Mouse (Mus musculus) telencephalon, adult 2 months (tissue): ENCODE results near the gene Zscan20.
"Not testable (repeated sequence)": the region's sequence is repeated elsewhere in the genome, so short reads cannot be mapped to it uniquely, and the experiment has no call there.

ENCODE experiments used
- DNase-seq: peaks from one replicate; pipeline ENCODE4 v3.0.0-alpha.2; 2011; ENCODE audit warnings: low read depth, low spot score

Zscan20 gene

GRCm38 (mm10) chr4:128615761-128616160 lies 5.9 kb upstream of the Zscan20 start:
- DNase-seq: no peak

DNA sequence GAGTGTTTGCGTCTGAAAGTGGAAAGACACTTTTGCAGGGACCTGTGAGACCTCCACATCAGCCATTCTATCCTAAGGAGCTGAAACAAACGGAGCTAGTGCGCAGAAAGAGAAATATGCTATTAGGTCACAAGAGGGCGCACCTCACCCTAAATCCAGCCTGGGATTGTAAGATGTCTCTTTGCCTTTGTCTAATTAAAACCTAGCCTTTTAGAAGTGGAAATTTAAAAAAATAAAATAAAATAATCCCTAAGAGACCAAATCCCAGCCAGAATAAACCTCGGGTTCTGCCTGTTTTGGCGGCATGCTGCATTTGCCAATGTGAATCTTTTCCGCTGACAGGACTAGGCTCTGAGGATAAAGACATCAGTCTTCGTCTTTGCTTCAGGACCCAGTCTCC lies 3.4 kb upstream of the Zscan20 start:
- peak; percentile 60 for DNase-seq

DNA sequence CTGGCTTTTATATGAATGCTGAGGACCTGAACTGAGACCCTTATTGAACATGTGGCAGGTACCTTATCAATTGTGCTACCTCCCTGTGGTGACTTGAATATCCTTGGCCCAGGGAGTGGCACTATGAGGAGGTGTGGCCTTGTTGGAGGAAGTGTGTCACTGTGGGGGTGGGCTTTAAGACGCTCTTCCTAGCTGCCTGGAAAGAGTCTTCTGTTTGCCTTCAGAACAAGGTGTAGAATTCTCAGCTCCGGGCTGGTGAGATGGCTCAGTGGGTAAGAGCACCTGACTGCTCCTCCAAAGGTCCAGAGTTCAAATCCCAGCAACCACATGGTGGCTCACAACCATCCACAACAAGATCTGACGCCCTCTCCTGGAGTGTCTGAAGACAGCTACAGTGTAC lies 1.8 kb upstream of the Zscan20 start:
- DNase-seq: not testable (repeated sequence)

- DNase-seq: no peak
These were observed 808 bp upstream of the Zscan20 start for GRCm38 (mm10) chr4:128610706-128611105.

DNA sequence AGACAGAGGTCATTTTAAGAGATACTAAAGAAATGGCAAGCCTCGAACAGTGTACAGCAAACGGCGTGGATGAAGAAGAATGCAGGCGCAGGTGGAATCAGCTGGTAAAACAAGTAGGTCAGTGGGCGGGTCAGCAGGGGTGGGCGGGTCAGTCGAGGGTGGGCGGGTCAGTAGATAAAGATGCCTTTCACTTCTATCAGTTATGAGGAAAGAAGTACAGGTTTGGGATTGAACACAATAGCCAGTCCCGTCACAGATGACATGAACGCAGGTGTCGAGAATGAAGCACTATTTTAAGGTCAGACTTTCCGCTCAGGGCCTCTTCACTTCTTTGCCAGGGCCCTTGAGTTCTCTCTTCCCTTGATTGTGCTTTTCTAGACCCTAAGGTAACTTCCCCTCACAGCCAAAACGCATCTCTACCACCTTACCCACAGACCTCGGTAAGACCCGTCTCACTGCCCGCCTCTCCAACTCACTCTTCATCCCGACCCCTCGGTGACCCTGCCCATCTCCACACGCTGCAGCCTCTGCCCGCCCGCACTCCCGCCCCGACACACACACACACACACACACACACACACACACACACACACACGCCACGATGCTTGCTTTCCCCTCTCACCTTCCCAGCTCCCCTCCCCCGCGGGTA lies 498 bp downstream of the Zscan20 start:
- no peak for DNase-seq

GRCm38 (mm10) chr4:128607661-128608060 lies 2.2 kb downstream of the Zscan20 start:
- DNase-seq: peak; percentile 29

DNA sequence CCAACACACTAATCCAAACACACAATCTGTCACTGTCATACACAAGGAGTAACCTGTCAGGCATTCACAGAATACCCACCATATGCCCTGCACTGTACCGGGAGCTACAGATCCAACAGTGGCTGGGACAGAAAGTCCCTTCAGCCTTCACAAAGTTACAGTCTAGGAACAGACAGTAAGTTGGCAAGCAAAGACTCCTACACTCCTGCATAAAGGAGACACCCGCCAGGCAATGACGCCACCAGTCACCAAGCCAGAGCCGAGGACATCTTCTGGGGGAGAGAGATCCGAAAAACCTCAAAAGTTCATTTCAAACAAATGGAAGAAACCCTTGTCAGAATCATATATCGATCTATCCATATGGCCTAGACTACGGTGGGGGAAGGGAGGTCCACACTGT lies 3.3 kb downstream of the Zscan20 start:
- DNase-seq: peak; percentile 32

DNA sequence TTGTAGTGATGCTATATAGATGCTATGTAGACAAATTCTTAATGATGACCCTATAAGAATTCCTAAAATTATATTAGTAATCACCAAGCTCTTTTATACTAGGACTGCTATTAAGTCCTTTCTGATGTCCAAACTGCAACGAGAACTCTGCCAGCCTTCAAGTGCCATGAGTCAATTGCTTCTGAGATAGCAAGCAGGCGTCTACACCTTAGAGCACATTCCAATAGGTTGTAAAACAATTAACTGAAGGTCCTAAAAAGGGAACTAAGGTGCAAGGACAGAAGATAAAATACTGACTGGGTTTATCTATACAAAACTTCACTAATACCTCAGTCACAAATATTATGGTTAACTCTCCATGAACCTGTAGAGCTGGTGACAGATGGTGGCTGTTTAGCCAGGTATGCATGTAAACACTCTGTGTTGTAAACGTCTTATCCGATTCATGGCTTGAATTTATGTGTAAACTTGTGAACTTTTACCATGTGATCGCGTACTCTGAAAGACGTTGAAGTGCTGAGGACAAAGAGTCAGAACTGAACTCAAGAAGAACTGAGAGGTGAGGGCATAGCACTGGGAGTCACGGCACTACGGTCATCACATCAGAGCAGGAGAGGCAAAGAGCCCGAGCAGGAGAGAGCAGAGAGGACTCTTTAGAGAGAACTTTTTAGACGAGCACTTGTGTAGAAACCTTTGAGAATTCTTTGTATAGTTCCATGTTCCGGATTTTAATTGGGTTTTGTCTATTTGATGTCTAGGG lies 11.9 kb downstream of the Zscan20 start:
- no peak for DNase-seq

- no peak for DNase-seq
These were observed 15.8 kb downstream of the Zscan20 start for GRCm38 (mm10) chr4:128594062-128594461.

DNA sequence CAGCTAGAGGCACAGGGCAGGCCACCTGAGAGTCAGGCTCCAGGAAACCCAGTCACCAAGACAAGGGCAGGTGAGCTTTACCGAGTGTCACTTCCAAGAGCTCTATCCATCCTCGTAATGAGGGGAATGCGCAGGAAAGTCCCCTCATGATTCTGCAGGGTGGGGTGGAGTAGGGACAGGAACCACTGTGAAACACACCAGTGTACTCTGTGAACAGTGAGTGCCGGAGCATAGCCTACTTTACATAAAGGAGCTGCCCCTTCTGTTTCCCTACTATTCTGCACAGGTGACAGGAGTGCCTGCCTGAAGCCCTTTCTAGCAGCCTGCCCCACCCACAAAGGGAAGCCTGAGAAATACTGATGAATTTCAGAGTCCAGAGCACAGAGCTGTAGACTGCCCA lies 16.6 kb downstream of the Zscan20 start:
- DNase-seq: no peak

DNA sequence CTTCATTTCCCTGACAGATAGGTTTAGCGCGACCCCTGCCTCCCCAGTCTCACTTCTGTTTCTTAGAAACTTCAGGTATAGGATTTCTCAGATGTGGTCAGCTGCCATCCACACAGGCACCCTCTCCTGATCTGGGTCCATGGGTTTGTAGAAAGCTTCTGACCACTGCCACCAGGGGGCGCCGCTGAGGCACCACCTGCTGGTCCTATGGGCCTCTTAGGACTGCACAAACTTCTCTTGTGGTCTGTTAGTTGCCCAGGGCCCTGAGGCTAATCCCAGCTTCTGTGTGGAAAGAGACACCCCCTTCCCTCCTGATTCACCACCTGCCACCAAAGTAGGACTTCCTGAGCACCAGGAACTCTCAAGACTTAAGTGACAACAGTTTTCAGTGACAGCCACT lies 30.7 kb downstream of the Zscan20 start:
- DNase-seq: no peak

- DNase-seq: no peak
These were observed 34.1 kb downstream of the Zscan20 start for GRCm38 (mm10) chr4:128575811-128576210.

GRCm38 (mm10) chr4:128560327-128560726 lies 49.6 kb downstream of the Zscan20 start:
- DNase-seq: no peak

GRCm38 (mm10) chr4:128554198-128554597 lies 55.7 kb downstream of the Zscan20 start:
- no peak for DNase-seq

GRCm38 (mm10) chr4:128550756-128551155 lies 59.1 kb downstream of the Zscan20 start:
- no peak for DNase-seq

DNA sequence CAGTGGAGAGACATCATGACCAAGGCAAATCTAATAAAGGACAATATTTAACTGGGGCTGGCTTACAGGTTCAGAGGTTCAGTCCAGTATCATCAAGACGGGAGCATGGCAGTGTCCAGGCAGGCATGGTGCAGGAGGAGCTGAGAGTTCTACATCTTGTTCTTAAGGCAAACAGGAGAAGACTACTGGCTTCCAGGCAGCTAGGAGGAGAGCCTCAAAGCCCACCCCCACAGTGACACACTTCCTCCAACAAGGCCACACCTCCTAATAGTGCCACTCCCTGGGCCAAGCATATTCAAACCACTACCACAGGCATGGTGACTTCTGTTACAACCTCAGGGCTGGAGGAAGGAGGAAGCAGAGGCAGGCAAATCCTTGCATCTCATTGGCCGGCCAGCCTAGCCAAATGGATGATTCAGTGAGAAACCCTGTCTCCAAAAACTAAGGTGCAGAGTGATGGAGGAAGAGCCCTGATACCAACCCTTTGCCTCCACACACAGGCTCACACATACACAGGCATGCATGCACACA lies 65.9 kb downstream of the Zscan20 start:
- DNase-seq: not testable (repeated sequence)

- no peak for DNase-seq
These were observed 66.5 kb downstream of the Zscan20 start for GRCm38 (mm10) chr4:128543378-128543777.
